Mouse (Mus musculus) kidney, postnatal 0 days (tissue): Measurements from ENCODE around the gene Inpp5d. TPM values are rescaled to one million over a fixed set of nuclear protein-coding genes. Genes with fewer than 3 reads are reported as not detected.

ENCODE experiments used
- ATAC-seq: fragments of 200-750 bp; cut with Nextera tagmentation; replicated peaks from 2 replicates; pipeline ENCODE4 v1.8.0; 2017; ENCODE audit warnings: low read depth, moderate number of reproducible peaks, moderate TSS enrichment, moderate library complexity; ENCODE audit not compliant: low FRiP score
- DNase-seq: peaks from one replicate; pipeline ENCODE4 v3.0.0-alpha.2; 2016; ENCODE audit warnings: low spot score
- H3K27ac ChIP-seq: fragments of 300-500 bp; sonication (generic); 2 replicates; pipeline ENCODE4 v1.5.1; 2014; ENCODE audit warnings: mild to moderate bottlenecking
- H3K27me3 ChIP-seq: fragments of 300-500 bp; sonication (generic); 2 replicates; pipeline ENCODE4 v1.6.1; 2014; ENCODE audit warnings: low read length, mixed read lengths; ENCODE audit not compliant: insufficient read depth
- H3K36me3 ChIP-seq: fragments of 300-500 bp; sonication (generic); 2 replicates; pipeline ENCODE4 v1.6.1; 2014; ENCODE audit warnings: low read length, mixed read lengths; ENCODE audit not compliant: insufficient read depth
- H3K4me1 ChIP-seq: fragments of 300-500 bp; sonication (generic); replicated peaks from 2 replicates; pipeline ENCODE4 v1.6.1; 2014; ENCODE audit warnings: antibody characterized with exemption, low read length, mixed read lengths; ENCODE audit not compliant: insufficient read depth
- H3K4me2 ChIP-seq: fragments of 300-500 bp; sonication (generic); 2 replicates; pipeline ENCODE4 v1.6.1; 2014; ENCODE audit warnings: mild to moderate bottlenecking, low read length, moderate library complexity, mixed read lengths
- H3K4me3 ChIP-seq: fragments of 300-500 bp; sonication (generic); replicated peaks from 2 replicates; pipeline ENCODE4 v1.5.1; 2014; ENCODE audit warnings: low read depth, low read length
- H3K9ac ChIP-seq: fragments of 300-500 bp; sonication (generic); 2 replicates; pipeline ENCODE4 v1.6.1; 2014; ENCODE audit warnings: low read depth, low read length
- H3K9me3 ChIP-seq: fragments of 300-500 bp; sonication (generic); replicated peaks from 2 replicates; pipeline ENCODE4 v1.6.1; 2016; ENCODE audit warnings: low read length, inconsistent platforms, mixed read lengths
- CTCF ChIP-seq: IDR thresholded peaks from 2 replicates; pipeline ENCODE4 v1.5.1; 2016; ENCODE audit warnings: antibody characterized with exemption, low read depth, mild to moderate bottlenecking, moderate library complexity
- WGBS: fragments of 180-500 bp; shearing (Covaris S2); extraction: QIAGEN DNeasy Blood & Tissue Kit; methylation state at CpG from one replicate; pipeline ENCODE4 v1.1.7; 2014; 5-methylcytosine and 5-hydroxymethylcytosine counted together
- polyA plus RNA-seq: library from polyadenylated mRNA; unstranded; fragments of >200 nt; fragmentation: Nextera tagmentation; extraction: Ambion mirVana; gene quantifications from 2 replicates; pipeline ENCODE4 v1.2.1, GENCODE M21; 2015

The Inpp5d gene
- polyA plus RNA-seq, 1 experiment from 2014 or later: 6.6 TPM

- Histone ChIP-seq H3K9me3 (no peaks in the 10 kb centered on the region), H3K27ac (peak overlapping the region; percentile 72; the same call in 1 of the 2 replicates), H3K4me1 (no peaks in the 10 kb centered on the region), H3K4me3 (peak overlapping the region; percentile 20; the same call in 1 of the 2 replicates), H3K27me3 (no peaks in the 10 kb centered on the region), H3K36me3 (no peaks in the 10 kb centered on the region), H3K4me2 (peak overlapping the region; percentile 45), H3K9ac (0 out of 2 replicates have a peak overlapping the region, but pooled peaks have one; percentile 51)
- no peak for ATAC-seq
- TF ChIP-seq CTCF: no peak
- DNase-seq: no peak
- 87% methylated on average over 9 of the region's 9 CpGs for WGBS
Measured at GRCm38 (mm10) chr1:87621146-87621857, 1.2 kb downstream of the Inpp5d start.

- 39% methylated on average over 3 of the region's 3 CpGs for WGBS
- no peaks in the 10 kb centered on the region for H3K4me1 ChIP-seq
- no peak overlapping the region for H3K27ac ChIP-seq
- ATAC-seq (no peak), DNase-seq (no peak)
- H3K27me3 ChIP-seq: no peaks in the 10 kb centered on the region
- TF ChIP-seq CTCF: no peak
- no peak overlapping the region for H3K9ac ChIP-seq
- peak overlapping the region; percentile 45 for H3K4me2 ChIP-seq
- H3K9me3 ChIP-seq: no peaks in the 10 kb centered on the region
- no peaks in the 10 kb centered on the region for H3K36me3 ChIP-seq
- no peak overlapping the region for H3K4me3 ChIP-seq
Measured at GRCm38 (mm10) chr1:87621858-87622279, 1.8 kb downstream of the Inpp5d start.

DNA sequence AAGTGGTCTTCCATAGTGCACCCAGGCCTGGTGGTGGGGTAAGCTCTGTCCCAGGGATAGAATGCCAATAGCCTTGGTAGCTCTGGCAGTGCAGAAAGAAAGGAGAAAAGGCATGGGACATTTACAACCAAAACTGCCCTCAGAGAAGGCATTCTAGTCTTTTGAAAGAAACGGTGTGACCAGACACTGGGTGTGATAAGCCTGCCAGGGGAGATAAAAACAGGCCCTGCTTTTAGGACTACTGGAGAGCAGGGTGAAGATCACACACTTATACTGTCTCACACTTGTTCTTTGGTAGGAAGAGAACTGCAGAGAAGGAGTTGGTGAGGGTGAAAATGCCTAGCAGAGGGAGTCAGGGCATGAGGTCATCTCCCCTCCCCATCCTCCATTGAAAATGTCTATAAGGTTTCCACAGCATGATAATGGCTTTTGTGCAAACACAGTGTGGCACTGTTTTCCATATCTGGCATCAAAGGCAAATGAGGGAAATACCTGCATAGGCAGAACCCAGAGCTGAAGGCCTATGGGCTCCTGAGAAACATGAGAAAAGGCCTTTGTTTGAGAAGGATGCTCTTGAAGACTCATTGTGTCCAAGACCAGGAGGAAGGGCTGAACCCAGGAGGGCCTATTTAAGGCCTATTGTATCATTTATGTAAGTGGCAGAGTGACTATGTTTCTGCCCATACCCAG, 4.0 kb downstream of the Inpp5d start:
- ATAC-seq (no peak), DNase-seq (no peak)
- Histone ChIP-seq H3K4me3 (no peak overlapping the region), H3K9me3 (no peaks in the 10 kb centered on the region), H3K4me1 (no peaks in the 10 kb centered on the region), H3K36me3 (no peaks in the 10 kb centered on the region), H3K27ac (no peak overlapping the region), H3K4me2 (no peak overlapping the region), H3K9ac (no peak overlapping the region), H3K27me3 (no peaks in the 10 kb centered on the region)
- no peak for TF ChIP-seq CTCF
- WGBS: 78% methylated on average over 1 of the region's 1 CpGs

DNA sequence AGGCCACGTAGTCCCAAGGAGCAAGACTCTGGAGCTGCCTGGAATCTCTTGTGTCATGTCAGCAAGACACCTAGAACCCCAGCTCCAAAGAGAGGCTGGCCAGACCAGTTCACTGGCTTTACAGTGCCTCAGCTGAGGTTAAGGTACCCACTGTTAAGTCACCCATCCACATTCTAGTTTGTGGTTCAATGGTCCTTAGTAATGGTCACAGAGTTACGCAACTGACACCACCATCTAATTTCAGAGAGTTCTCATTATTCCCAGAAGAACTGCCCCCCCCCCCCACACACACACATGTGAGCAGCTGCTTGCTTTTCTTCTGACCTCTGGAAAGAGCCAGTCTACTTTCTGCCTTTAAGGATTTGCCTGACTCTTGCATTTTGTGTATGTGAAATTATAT, 4.7 kb downstream of the Inpp5d start:
- Histone ChIP-seq H3K4me1 (no peaks in the 10 kb centered on the region), H3K9ac (no peak overlapping the region), H3K27me3 (no peaks in the 10 kb centered on the region), H3K4me3 (no peak overlapping the region), H3K36me3 (no peaks in the 10 kb centered on the region), H3K4me2 (no peak overlapping the region), H3K9me3 (no peaks in the 10 kb centered on the region), H3K27ac (no peak overlapping the region)
- DNase-seq (no peak), ATAC-seq (no peak)
- no peak for TF ChIP-seq CTCF
- 86% methylated on average over 2 of the region's 2 CpGs for WGBS

GRCm38 (mm10) chr1:87625254-87626025, 5.3 kb downstream of the Inpp5d start:
- ATAC-seq (no peak), DNase-seq (no peak)
- no peaks in the 10 kb centered on the region for H3K36me3 ChIP-seq
- WGBS: 78% methylated on average over 6 of the region's 6 CpGs
- no peaks in the 10 kb centered on the region for H3K27me3 ChIP-seq
- no peaks in the 10 kb centered on the region for H3K4me1 ChIP-seq
- no peak overlapping the region for H3K4me3 ChIP-seq
- H3K9ac ChIP-seq: no peak overlapping the region
- H3K27ac ChIP-seq: no peak overlapping the region
- TF ChIP-seq CTCF: no peak
- H3K9me3 ChIP-seq: no peaks in the 10 kb centered on the region
- H3K4me2 ChIP-seq: no peak overlapping the region

DNA sequence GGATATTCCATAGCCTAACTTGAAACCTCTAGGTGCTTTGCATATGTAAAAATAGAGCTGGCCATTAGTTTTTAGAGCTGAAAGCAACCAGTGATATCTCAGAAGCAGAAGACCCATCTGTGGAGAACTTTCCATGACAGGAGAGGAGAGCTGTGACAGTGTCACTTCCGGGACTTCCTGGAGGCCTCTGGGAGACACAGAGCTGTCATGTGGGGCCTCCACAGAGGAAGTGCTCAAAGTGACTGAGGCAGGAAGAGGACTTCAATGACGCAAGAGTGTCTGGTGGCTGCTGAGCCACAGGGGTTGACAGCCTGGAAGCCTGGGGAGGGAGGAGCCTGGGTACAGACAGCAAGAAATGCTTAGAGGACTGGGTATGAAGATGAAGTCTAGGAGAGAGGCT, 6.2 kb downstream of the Inpp5d start:
- WGBS: 48% methylated on average over 2 of the region's 2 CpGs
- H3K36me3 ChIP-seq: no peaks in the 10 kb centered on the region
- no peak overlapping the region for H3K27ac ChIP-seq
- H3K27me3 ChIP-seq: no peaks in the 10 kb centered on the region
- no peaks in the 10 kb centered on the region for H3K9me3 ChIP-seq
- 0 out of 2 replicates have a peak, but pooled peaks have one; percentile 33 for ATAC-seq
- peak; percentile 57 for DNase-seq
- no peak overlapping the region for H3K4me3 ChIP-seq
- no peak overlapping the region for H3K4me2 ChIP-seq
- no peaks in the 10 kb centered on the region for H3K4me1 ChIP-seq
- TF ChIP-seq CTCF: no peak
- H3K9ac ChIP-seq: no peak overlapping the region
